7 mouse cellular contexts compared by ENCODE assay signal in genomic region chr4:130865901-130866371, GRCm38 (mm10). TPM values are rescaled to one million over a fixed set of nuclear protein-coding genes. Genes with fewer than 3 reads are reported as not detected.
DNase-seq lines count a peak whose midpoint lies in the region.

No protein-coding gene starts in this region.

- intact Hi-C loops in left cerebral cortex, postnatal 25 days (cut with DNase I), result no loop called here
- intact Hi-C loops in heart, postnatal 36 days (cut with DNase I), result no loop called here

- DNase-seq in embryo, embryonic 11.5 days (ENCODE audit: low read depth, low spot score), result peak; percentile 67
- DNase-seq in frontal cortex, postnatal 36 days (ENCODE audit: low spot score in 2 of 2), result peak; percentile 85 to 91
- peak; percentile 91 to 95 for DNase-seq in left cerebral cortex, postnatal 25 days (ENCODE audit: low spot score in 2 of 2)
- peak; percentile 96 to 97 for DNase-seq in right cerebral cortex, postnatal 10 days (ENCODE audit: low spot score in 2 of 2)
- no peak for DNase-seq in ovary, postnatal 36 days (ENCODE audit: low spot score)
- DNase-seq in testis, postnatal 10 days (ENCODE audit: low spot score), result no peak
- no peak for DNase-seq in heart, postnatal 36 days

RNA-seq across cellular contexts. Expression of gene Laptm5, which starts 47.0 kb away (rescaled TPM):
- total RNA-seq in left cerebral cortex, postnatal 25 days (2021), result 10 to 100 TPM; 29.6 to 36.5 TPM
- 10 to 100 TPM; 20.7 to 27.1 TPM for total RNA-seq in heart, postnatal 36 days (2021)

Comparison
In these comparisons a context has a peak if more than half of its experiments do, and no peak if none do; other contexts are left out.
1. DNase-seq: peak in embryo, embryonic 11.5 days (single experiment), frontal cortex, postnatal 36 days (2 of 2), left cerebral cortex, postnatal 25 days (2 of 2) and right cerebral cortex, postnatal 10 days (2 of 2); none in ovary, postnatal 36 days (single experiment), testis, postnatal 10 days (single experiment) and heart, postnatal 36 days (0 of 2).